Mouse (Mus musculus) ES-Bruce4 (cell line): ENCODE data around the gene Twf1.

Source experiments
- CTCF ChIP-seq: IDR thresholded peaks from one replicate; pipeline ENCODE4 v1.8.1; 2011; ENCODE audit warnings: low read depth, low read length
- EP300 ChIP-seq: IDR thresholded peaks from 2 replicates; pipeline ENCODE4 v1.6.1; 2011; ENCODE audit warnings: low read depth, low read length; ENCODE audit not compliant: insufficient read depth
- POLR2A ChIP-seq: IDR thresholded peaks from one replicate; pipeline ENCODE4 v1.8.1; 2011; ENCODE audit warnings: low read length; ENCODE audit not compliant: insufficient read depth

DNA sequence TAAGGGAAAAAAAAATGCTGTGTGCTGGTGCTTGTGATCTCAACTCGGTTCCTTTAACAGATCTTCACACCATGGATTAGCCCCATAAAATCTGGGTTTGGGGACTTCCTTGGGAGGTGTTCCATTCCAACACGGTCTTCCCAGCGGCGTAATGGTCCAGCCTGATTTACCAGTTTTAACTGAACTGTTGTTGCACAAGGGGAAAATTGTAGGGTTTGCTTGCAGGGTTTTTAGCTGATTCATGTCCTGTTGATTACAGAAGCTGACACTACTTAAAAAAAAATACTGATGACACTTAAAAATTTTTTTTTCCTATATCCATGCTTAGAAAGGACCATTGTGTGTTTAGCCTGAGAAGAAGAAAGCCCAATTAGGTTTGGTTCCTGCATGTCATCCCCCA, 1.7 kb upstream of the Twf1 start:
- TF ChIP-seq POLR2A (no peak), CTCF (no peak), EP300 (no peak)
